Mouse (Mus musculus) midbrain, embryonic 15.5 days (tissue): ENCODE data around the gene Cbr3. TPM values are rescaled to one million over a fixed set of nuclear protein-coding genes. Genes with fewer than 3 reads are reported as not detected.
"Not testable (repeated sequence)": the region's sequence is repeated elsewhere in the genome, so short reads cannot be mapped to it uniquely, and the experiment has no call there.

ENCODE experiments used
- ATAC-seq: fragments of 200-750 bp; cut with Nextera tagmentation; replicated peaks from 2 replicates; pipeline ENCODE4 v1.8.0; 2017; ENCODE audit warnings: moderate TSS enrichment
- H3K27ac ChIP-seq: fragments of 300-500 bp; sonication (generic); 2 replicates; pipeline ENCODE4 v1.5.1; 2015; ENCODE audit warnings: mild to moderate bottlenecking, inconsistent platforms
- H3K27me3 ChIP-seq: fragments of 300-500 bp; sonication (generic); replicated peaks from 2 replicates; pipeline ENCODE4 v1.6.1; 2015; ENCODE audit warnings: inconsistent platforms
- H3K36me3 ChIP-seq: fragments of 300-500 bp; sonication (generic); replicated peaks from 2 replicates; pipeline ENCODE4 v1.6.1; 2015; ENCODE audit warnings: inconsistent platforms
- H3K4me1 ChIP-seq: fragments of 300-500 bp; sonication (generic); 2 replicates; pipeline ENCODE4 v1.6.1; 2015; ENCODE audit warnings: inconsistent platforms
- H3K4me2 ChIP-seq: fragments of 300-500 bp; sonication (generic); 2 replicates; pipeline ENCODE4 v1.6.1; 2015; ENCODE audit warnings: inconsistent platforms, mild to moderate bottlenecking, moderate library complexity
- H3K4me3 ChIP-seq: fragments of 300-500 bp; sonication (generic); 2 replicates; pipeline ENCODE4 v1.5.1; 2015; ENCODE audit warnings: mild to moderate bottlenecking, inconsistent platforms
- H3K9ac ChIP-seq: fragments of 300-500 bp; sonication (generic); 2 replicates; pipeline ENCODE4 v1.6.1; 2015; ENCODE audit warnings: mild to moderate bottlenecking, inconsistent platforms
- H3K9me3 ChIP-seq: fragments of 300-500 bp; sonication (generic); 2 replicates; pipeline ENCODE4 v1.6.1; 2016; ENCODE audit warnings: inconsistent platforms
- WGBS: fragments of 180-500 bp; shearing (Covaris S2); methylation state at CpG from one replicate; pipeline ENCODE4 v1.1.7; 2015; ENCODE audit warnings: mixed read lengths; 5-methylcytosine and 5-hydroxymethylcytosine counted together
- polyA plus RNA-seq: library from polyadenylated mRNA; unstranded; fragments of >200 nt; fragmentation: Nextera tagmentation; extraction: Ambion mirVana; gene quantifications from 2 replicates; pipeline ENCODE4 v1.2.1, GENCODE M21; 2015

Gene Cbr3
- polyA plus RNA-seq, 1 experiment from 2014 or later, result 1.6 TPM

DNA sequence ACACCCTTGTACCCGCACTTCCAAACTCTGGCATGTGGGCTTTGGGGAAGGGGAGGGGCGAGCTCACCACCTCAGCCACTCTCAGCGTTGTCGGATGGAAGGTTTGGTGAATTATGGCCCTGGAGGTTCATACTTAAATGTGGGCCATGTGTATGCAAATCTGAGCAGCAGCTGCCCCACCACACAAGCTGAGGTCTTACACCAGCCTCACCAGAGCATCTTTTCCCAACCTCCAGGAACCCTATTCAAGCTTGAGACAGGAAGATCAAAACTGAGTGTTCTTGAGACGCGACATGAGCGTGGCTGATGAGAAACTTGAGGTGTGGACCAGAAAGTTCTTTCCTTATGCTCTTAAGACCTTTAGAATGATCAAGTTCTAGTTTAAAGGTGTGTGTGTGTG is 1.4 kb downstream of the Cbr3 start:
- peaks cover 49% of the 10 kb centered on the region for H3K27me3 ChIP-seq
- H3K9ac ChIP-seq, result no peak overlapping the region
- H3K27ac ChIP-seq, result no peak overlapping the region
- WGBS, result 33% methylated on average over 7 of the region's 7 CpGs
- ATAC-seq, result no peak
- H3K4me3 ChIP-seq, result no peak overlapping the region
- no peaks in the 10 kb centered on the region for H3K9me3 ChIP-seq
- peak overlapping the region; percentile 63 for H3K4me2 ChIP-seq
- no peaks in the 10 kb centered on the region for H3K36me3 ChIP-seq
- peaks cover 18% of the 10 kb centered on the region for H3K4me1 ChIP-seq

DNA sequence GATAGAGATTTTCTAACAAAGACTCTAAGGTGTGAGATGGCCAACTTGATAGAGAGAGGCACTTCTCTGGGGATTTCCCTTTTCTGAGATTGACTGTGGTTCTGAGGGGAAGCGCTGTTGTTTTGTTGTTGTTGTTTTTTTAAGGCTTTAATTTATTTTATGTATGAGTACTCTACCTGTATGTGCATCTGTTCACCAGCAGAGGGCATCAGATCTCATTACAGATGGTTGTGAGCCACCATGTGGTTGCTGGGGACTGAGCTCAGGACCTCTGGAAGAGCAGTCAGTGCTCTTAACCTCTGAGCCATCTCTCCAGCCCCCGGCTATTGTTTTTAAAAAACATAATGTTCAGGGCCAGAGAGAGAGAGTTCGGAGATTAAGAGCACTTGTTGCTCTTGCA is 2.8 kb downstream of the Cbr3 start:
- H3K27ac ChIP-seq, H3K4me2 ChIP-seq, H3K36me3 ChIP-seq, ATAC-seq, H3K9ac ChIP-seq, H3K9me3 ChIP-seq, H3K4me3 ChIP-seq: not testable (repeated sequence)
- Histone ChIP-seq H3K27me3 (peaks cover 48% of the 10 kb centered on the region), H3K4me1 (peaks cover 18% of the 10 kb centered on the region)
- 88% methylated on average over 3 of the region's 3 CpGs for WGBS

DNA sequence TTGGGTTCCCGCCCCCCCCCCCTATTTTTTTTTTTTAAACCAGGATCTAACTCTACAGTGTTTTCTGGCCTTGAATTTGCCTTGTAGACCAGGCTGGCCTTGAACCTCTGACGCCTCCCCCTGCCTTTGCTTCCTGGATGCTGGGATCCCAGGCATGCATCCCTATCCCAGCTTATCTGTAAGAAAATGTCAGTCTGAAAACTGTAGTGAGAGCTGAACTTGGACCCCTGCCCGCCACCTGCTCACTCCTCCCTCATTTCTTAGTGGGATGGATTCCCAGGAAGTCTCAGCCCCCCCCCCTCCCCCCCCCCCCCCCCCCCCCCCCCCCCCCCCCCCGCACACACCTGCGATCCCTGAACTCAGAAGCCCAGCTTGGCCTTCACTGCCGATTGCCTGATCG is 3.4 kb downstream of the Cbr3 start:
- H3K9me3 ChIP-seq, result no peaks in the 10 kb centered on the region
- no peaks in the 10 kb centered on the region for H3K36me3 ChIP-seq
- H3K4me1 ChIP-seq, result peaks cover 18% of the 10 kb centered on the region
- WGBS, result 90% methylated on average over 5 of the region's 7 CpGs
- H3K4me3 ChIP-seq, result no peak overlapping the region
- H3K27ac ChIP-seq, result no peak overlapping the region
- H3K4me2 ChIP-seq, result no peak overlapping the region
- no peak for ATAC-seq
- H3K27me3 ChIP-seq, result peaks cover 42% of the 10 kb centered on the region
- no peak overlapping the region for H3K9ac ChIP-seq

DNA sequence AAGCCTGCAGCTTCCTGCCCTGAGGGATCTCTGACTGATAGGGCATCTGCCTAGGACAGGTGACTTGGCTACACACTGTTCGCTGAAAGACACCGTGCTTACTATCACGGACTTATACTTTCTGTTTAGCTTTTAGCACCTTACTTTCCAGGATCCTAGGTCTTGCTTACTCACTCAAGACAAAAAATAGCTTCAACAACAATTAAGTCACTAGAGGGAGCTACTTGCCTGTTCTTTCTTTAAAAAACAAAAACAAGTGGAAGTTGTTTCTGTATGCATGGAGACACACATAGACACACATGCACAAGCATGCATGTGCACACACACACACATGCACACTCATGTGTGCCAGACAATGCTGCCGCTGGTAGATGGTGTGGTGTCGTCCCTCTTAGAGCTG is 3.9 kb downstream of the Cbr3 start:
- Histone ChIP-seq H3K9me3 (no peaks in the 10 kb centered on the region), H3K4me3 (no peak overlapping the region), H3K36me3 (no peaks in the 10 kb centered on the region), H3K9ac (no peak overlapping the region), H3K4me1 (peaks cover 18% of the 10 kb centered on the region), H3K4me2 (no peak overlapping the region), H3K27ac (no peak overlapping the region), H3K27me3 (peaks cover 37% of the 10 kb centered on the region)
- whole genome bisulfite sequencing, result 47% methylated on average over 5 of the region's 5 CpGs
- ATAC-seq, result no peak

DNA sequence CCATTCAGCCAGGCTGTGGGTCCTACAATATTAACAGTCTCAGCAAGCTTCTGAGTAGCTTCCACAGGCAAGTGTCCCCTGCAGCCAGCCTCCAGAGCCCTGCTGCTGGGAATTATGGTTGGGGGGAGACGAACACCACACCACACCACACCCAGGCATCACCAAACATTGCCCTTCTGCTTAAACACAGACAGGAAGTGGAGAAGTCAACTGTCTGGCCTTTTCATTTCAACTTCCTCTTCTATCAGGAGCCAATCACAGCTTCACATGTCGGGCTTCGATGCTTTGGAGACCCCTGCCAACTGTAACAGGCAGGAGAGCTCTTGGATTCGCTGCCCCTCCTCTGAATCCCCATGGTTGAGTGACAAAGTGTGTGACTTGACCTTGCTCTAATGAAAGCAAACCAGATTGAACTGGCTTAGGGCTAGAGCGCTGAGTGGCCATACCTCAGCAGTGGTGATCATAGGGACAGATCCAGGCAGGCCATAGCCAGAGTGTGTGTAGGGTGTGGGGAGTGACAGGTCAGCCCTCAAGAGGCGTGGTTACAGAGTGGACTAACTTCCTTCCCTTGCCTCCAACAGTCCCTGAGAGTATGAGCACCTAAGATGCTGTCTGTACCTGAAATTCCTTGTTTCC is 8.3 kb downstream of the Cbr3 start:
- Histone ChIP-seq H3K27ac (no peak overlapping the region), H3K36me3 (no peaks in the 10 kb centered on the region), H3K4me3 (no peak overlapping the region), H3K27me3 (no peaks in the 10 kb centered on the region), H3K9ac (no peak overlapping the region), H3K4me1 (no peaks in the 10 kb centered on the region), H3K9me3 (no peaks in the 10 kb centered on the region), H3K4me2 (no peak overlapping the region)
- WGBS, result 80% methylated on average over 6 of the region's 6 CpGs
- ATAC-seq, result no peak

DNA sequence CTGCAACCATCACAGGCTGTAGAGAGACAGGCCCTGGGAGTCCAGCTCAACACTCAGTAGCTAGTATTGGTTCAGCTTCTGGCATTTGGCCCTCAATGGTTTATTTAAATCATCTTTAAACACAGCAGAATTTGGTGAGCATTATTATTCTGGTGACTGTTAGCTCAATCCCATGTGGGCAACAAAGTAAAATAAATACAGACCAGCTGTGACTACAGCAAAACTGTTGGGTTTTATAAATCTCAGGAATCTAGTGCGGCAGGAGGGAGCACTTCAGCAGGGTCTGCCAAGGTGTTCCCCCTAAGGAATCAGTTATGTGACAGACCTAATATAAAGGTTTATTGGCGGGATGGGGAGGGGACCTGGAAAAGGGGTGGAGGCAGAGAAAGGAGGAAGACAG is 9.7 kb downstream of the Cbr3 start:
- Histone ChIP-seq H3K27ac (no peak overlapping the region), H3K4me2 (no peak overlapping the region), H3K4me1 (no peaks in the 10 kb centered on the region), H3K27me3 (no peaks in the 10 kb centered on the region), H3K4me3 (no peak overlapping the region), H3K9ac (no peak overlapping the region), H3K9me3 (no peaks in the 10 kb centered on the region), H3K36me3 (no peaks in the 10 kb centered on the region)
- WGBS, result 70% methylated on average over 2 of the region's 2 CpGs
- ATAC-seq, result no peak

DNA sequence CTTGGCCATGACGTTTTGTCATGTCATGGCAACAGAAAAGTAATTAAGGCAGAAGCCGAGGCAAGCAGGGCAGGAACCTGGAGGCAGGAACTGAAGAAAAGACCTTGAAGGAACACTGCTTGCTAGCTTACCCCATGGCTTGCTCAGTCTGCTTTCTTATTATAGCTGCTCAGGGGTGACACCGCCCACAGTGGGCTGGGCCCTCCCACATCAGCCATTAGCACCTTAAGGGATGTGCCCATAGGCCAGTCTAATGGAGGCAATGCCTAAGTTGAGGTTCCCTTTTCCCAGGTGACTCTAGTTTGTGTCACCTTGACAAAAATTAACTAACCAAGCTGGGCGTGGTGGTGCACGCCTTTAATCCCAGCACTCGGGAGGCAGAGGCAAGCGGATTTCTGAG is 24.1 kb downstream of the Cbr3 start:
- no peak overlapping the region for H3K9ac ChIP-seq
- no peak overlapping the region for H3K27ac ChIP-seq
- no peak for ATAC-seq
- H3K27me3 ChIP-seq, result peaks cover 10% of the 10 kb centered on the region
- H3K4me2 ChIP-seq, result no peak overlapping the region
- no peaks in the 10 kb centered on the region for H3K4me1 ChIP-seq
- no peaks in the 10 kb centered on the region for H3K36me3 ChIP-seq
- H3K4me3 ChIP-seq, result no peak overlapping the region
- WGBS, result 88% methylated on average over 7 of the region's 7 CpGs
- H3K9me3 ChIP-seq, result no peaks in the 10 kb centered on the region

DNA sequence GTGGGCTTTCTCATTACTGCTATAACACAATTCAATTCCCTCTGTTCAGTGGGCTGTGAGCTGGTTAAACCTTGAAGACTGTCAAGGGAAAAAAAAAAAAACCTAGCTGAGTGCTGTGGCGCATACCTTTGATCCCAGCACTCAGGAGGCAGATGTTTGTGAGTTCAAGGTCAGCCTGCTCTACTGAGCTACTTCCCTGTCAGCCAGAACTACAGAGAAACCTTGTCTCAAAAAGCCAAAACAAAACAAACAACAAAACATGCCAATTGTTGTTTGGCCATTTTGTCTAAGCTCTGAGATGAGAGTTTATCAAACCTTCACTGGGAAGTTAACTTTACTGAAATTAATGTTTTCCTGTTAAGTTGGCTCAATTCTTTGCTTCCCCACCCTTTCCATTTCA is 26.2 kb downstream of the Cbr3 start:
- Histone ChIP-seq H3K27me3 (peaks cover 10% of the 10 kb centered on the region), H3K4me1 (peaks cover 11% of the 10 kb centered on the region), H3K9me3 (no peaks in the 10 kb centered on the region), H3K9ac (no peak overlapping the region), H3K36me3 (no peaks in the 10 kb centered on the region), H3K4me3 (no peak overlapping the region), H3K27ac (no peak overlapping the region), H3K4me2 (no peak overlapping the region)
- ATAC-seq, result no peak
- WGBS, result 79% methylated on average over 1 of the region's 1 CpGs

DNA sequence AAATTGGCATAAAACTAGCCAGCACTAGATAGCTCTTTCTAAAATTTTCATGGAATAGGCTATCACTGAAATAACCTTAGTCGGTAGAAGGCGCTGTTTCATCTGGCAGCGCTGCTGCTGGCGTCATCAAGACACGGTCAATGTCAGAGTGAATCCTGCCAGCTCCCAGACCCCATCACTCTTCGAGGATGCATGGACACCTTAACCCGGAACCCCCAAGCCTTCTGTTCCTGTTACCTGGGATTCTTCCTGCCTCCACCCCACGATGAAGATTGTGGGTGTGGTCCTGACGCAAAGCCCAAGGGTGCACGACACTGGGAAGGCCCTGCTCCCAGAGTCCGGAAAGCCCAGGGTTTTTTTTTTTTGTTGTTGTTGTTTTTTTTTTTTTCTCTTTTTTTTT is 27.9 kb downstream of the Cbr3 start:
- no peaks in the 10 kb centered on the region for H3K36me3 ChIP-seq
- peak overlapping the region; percentile 81 for H3K27ac ChIP-seq
- WGBS, result under 1% methylated on average over 11 of the region's 11 CpGs
- H3K27me3 ChIP-seq, result peaks cover 10% of the 10 kb centered on the region
- peak overlapping the region; percentile 59 for H3K4me2 ChIP-seq
- H3K9me3 ChIP-seq, result no peaks in the 10 kb centered on the region
- peak overlapping the region; percentile 29; the same call in 1 of the 2 replicates for H3K9ac ChIP-seq
- ATAC-seq, result peak; percentile 57
- peaks cover 16% of the 10 kb centered on the region for H3K4me1 ChIP-seq
- peak overlapping the region; percentile 70 for H3K4me3 ChIP-seq

DNA sequence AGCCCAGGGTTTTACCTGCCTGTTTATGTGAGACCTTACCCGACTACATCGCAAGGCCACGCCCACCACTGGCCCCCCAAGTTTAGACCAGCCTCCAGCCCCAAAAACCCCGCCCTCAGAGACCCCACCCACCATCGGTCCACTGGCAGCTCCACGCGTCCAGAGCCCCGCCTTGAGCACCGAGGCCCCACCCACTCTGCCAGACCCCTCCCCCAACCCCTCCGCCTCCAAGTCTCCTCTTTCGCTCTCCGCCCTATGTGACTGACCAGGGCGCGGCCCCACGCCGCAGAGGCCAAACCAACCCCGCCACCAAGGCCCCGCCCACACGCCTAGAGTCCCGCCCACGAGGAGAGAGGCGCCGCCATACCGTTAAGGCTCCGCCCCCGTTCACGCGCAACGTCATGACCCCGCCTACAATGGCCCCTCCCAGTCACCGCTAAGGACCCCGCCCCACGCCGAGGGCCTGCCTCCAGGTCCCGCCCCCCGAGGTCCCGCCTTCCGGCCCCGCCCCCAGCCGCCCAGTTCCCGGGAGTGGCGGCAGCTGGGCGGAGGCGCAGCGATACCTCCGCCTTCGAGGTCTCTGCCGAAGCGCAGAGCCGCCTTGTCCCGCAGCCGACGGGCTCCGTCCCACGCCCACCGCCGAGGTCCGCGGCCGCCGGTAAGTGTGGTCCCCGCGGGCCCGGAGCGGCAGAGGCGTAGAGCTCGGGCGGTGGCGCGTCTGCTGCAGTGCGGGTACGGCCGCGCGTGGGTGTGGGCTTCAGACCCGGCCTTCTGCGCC is 28.6 kb downstream of the Cbr3 start, which contains the start of gene Dop1b:
TSS of gene Dop1b (plus strand) at position 494 of the 778 bp plus-strand sequence.
- H3K27ac ChIP-seq, result peak within 1 kb of the TSS; percentile 81
- WGBS, result under 1% methylated on average over 75 of the region's 77 CpGs
- peaks cover 16% of the 10 kb centered on the region for H3K4me1 ChIP-seq
- ATAC-seq, result peak; percentile 87
- no peaks in the 10 kb centered on the region for H3K36me3 ChIP-seq
- no peaks in the 10 kb centered on the region for H3K9me3 ChIP-seq
- H3K4me3 ChIP-seq, result peak within 1 kb of the TSS; percentile 70
- H3K4me2 ChIP-seq, result peak within 1 kb of the TSS; percentile 59
- H3K27me3 ChIP-seq, result peaks cover 7% of the 10 kb centered on the region
- peak within 1 kb of the TSS; percentile 74 for H3K9ac ChIP-seq

DNA sequence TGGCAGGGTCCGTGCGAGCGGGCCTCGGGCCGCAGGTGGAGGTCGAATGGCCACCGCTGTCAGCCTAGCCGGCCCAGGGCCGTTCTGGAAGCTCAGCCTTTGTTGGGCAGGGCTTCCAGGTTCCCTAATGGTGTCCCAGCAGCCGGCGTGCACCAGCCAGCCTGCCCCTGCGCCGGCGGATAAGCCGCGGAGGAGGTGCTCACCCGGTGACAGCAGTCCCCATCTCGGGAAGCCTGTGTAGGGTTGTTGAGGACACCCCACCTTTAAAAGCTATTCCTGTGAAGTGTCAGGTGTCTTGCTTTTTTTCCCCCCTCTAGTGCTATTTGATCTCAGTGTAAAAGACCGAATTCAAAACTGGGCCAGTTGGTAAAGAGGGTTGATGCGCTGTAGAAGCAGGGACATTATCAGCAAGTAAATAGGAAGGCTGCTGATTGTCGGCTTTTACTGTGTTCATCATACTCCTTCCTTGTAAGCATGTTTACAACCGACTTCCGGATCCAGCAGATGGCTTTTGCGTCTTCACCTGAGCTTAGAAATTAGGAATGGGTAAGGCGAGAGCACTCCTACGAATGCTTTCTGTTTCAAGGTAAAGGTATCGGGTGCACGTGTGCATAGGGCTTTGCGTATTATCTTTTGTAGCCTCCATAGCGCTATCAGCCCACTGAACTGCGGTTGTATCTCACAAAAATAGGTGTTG is 29.3 kb downstream of the Cbr3 start:
- peak overlapping the region; percentile 74 for H3K9ac ChIP-seq
- peak overlapping the region; percentile 59 for H3K4me2 ChIP-seq
- H3K27me3 ChIP-seq, result no peaks in the 10 kb centered on the region; the same call in 1 of the 2 replicates
- no peak for ATAC-seq
- peak overlapping the region; percentile 81 for H3K27ac ChIP-seq
- peak overlapping the region; percentile 70 for H3K4me3 ChIP-seq
- 7% methylated on average over 31 of the region's 31 CpGs for WGBS
- H3K36me3 ChIP-seq, result no peaks in the 10 kb centered on the region
- H3K9me3 ChIP-seq, result no peaks in the 10 kb centered on the region
- H3K4me1 ChIP-seq, result peaks cover 16% of the 10 kb centered on the region

DNA sequence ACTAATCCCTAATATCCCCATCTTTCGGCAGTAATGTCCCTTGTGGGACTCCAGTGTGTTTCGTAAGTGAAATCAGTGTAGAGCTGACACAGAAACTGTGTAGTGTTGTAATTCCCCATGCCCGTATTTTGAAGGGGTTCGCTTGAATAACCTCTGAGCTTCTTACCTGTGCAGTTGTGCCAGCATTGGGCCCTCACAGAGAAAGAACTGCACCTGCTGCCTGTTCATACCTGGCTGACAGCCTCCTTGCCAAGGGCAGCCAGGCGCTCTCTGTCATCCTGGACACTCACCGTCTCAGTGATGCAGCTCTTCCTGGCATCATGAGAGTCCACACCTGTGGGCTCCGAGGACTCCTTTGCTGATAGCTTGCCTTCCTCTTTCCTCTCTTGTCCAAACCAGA is 30.0 kb downstream of the Cbr3 start:
- no peaks in the 10 kb centered on the region; the same call in 1 of the 2 replicates for H3K27me3 ChIP-seq
- H3K4me3 ChIP-seq, result peak overlapping the region; percentile 70
- no peak for ATAC-seq
- H3K4me2 ChIP-seq, result peak overlapping the region; percentile 59
- H3K9ac ChIP-seq, result peak overlapping the region; percentile 21; the same call in 1 of the 2 replicates
- no peaks in the 10 kb centered on the region for H3K36me3 ChIP-seq
- WGBS, result 71% methylated on average over 7 of the region's 7 CpGs
- H3K4me1 ChIP-seq, result peaks cover 16% of the 10 kb centered on the region
- no peaks in the 10 kb centered on the region for H3K9me3 ChIP-seq
- no peak overlapping the region for H3K27ac ChIP-seq
